Mouse (Mus musculus) induced T-regulatory cell, adult 2 months (primary cell): ENCODE data around the gene Prkch.

Experiments
- DNase-seq: peaks from one replicate; pipeline ENCODE4 v3.0.0-alpha.2; 2012; ENCODE audit warnings: low read depth

The Prkch gene

GRCm38 (mm10) chr12:73679400-73679801, 94.8 kb downstream of the Prkch start:
- DNase-seq = peak; percentile 68

GRCm38 (mm10) chr12:73682921-73683346, 98.3 kb downstream of the Prkch start:
- DNase-seq = no peak

- no peak for DNase-seq
These were observed 101.3 kb downstream of the Prkch start for GRCm38 (mm10) chr12:73685875-73686274.

GRCm38 (mm10) chr12:73686456-73686855, 101.9 kb downstream of the Prkch start:
- DNase-seq = peak; percentile 53

GRCm38 (mm10) chr12:73687077-73688035, 102.8 kb downstream of the Prkch start:
- peak; percentile 76 for DNase-seq

GRCm38 (mm10) chr12:73692321-73692720, 107.7 kb downstream of the Prkch start:
- peak; percentile 82 for DNase-seq

GRCm38 (mm10) chr12:73693347-73693746, 108.8 kb downstream of the Prkch start:
- peak; percentile 93 for DNase-seq

- no peak for DNase-seq
These were observed 110.1 kb downstream of the Prkch start for GRCm38 (mm10) chr12:73694690-73695089.

- DNase-seq = no peak
These were observed 110.5 kb downstream of the Prkch start for GRCm38 (mm10) chr12:73695110-73695509.

GRCm38 (mm10) chr12:73696084-73696483, 111.5 kb downstream of the Prkch start:
- DNase-seq = no peak

GRCm38 (mm10) chr12:73696946-73697345, 112.3 kb downstream of the Prkch start:
- no peak for DNase-seq

- DNase-seq = peak; percentile 76
These were observed 113.8 kb downstream of the Prkch start for GRCm38 (mm10) chr12:73698436-73698835.

- DNase-seq = peak; percentile 75
These were observed 114.2 kb downstream of the Prkch start for GRCm38 (mm10) chr12:73698841-73699240.

- DNase-seq = peak; percentile 88
These were observed 115.0 kb downstream of the Prkch start for GRCm38 (mm10) chr12:73699471-73700186.

GRCm38 (mm10) chr12:73700544-73701069, 116.0 kb downstream of the Prkch start:
- no peak for DNase-seq

GRCm38 (mm10) chr12:73701999-73702398, 117.4 kb downstream of the Prkch start:
- peak; percentile 65 for DNase-seq

GRCm38 (mm10) chr12:73704382-73704781, 119.8 kb downstream of the Prkch start:
- no peak for DNase-seq

GRCm38 (mm10) chr12:73705097-73705690, 120.6 kb downstream of the Prkch start:
- DNase-seq = peak; percentile 89

GRCm38 (mm10) chr12:73708498-73708897, 123.9 kb downstream of the Prkch start:
- DNase-seq = peak; percentile 65

- DNase-seq = no peak
These were observed 124.3 kb downstream of the Prkch start for GRCm38 (mm10) chr12:73708920-73709319.

GRCm38 (mm10) chr12:73710846-73711245, 126.2 kb downstream of the Prkch start:
- DNase-seq = peak; percentile 86

GRCm38 (mm10) chr12:73712122-73712521, 127.5 kb downstream of the Prkch start:
- peak; percentile 70 for DNase-seq
